Mouse (Mus musculus): Measurements from ENCODE around the gene Dnttip2. TPM values are rescaled to one million over a fixed set of nuclear protein-coding genes. Genes with fewer than 3 reads are reported as not detected.
A peak's percentile ranks its signal among the peaks of the same experiment; 100 is the strongest.

Dnttip2 gene
- polyA plus RNA-seq, 1 experiment from 2014 or later: 70.1 TPM

DNA sequence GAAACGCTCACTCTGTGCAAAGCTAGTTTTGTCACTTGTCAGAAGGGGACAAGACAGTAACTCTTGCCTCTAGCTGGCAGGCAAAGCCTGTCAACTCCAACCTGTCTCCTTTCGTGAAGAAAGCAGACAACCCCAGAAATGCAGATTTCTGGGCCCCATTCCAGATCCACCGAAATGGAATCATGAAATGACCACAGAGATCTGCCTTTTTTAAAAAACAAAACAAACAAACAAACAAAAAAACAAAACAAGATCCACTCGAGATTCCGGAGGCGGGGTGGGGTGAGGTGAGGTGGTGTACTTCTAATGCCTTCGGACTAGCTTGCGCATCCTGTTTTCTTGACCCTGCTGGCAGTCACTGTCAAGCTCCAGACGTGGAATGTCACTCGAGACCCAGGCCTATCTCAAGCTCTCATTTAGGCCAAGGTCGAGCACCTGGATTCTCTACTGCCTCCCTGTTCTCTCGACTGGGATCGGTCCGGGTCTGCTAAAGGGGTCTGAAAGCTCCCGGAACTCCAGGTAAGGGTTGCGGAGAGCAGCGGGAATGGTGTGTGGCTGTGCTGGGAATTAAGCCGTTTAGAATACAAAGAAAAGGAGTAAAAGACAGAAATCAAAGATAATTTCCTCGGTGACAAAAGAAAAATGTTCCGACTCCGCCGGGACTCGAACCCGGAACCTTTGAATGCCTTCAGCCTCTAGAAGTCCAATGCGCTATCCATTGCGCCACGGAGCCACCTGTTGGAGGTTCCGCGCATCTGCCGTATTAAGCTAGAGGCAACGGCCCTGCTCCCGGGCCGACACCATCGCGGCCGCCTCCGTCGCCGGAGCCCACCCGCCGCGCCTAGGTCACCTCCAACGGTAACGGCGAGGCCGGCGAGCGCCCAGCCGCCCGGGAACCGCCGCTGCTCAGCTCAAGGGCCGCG, 18.4 kb downstream of the Dnttip2 start:
- Histone ChIP-seq H3K4me1 (peaks cover 36% of the 10 kb centered on the region), H3K4me3 (peak overlapping the region; percentile 84), H3K27me3 (no peaks in the 10 kb centered on the region), H3K4me2 (replicated peaks) (peak overlapping the region; percentile 61), H3K9me3 (replicated peaks) (no peaks in the 10 kb centered on the region), H3K36me3 (no peaks in the 10 kb centered on the region), H3K27ac (peak overlapping the region; percentile 100), H3K9ac (peak overlapping the region; percentile 89)
- peak; percentile 59 for ATAC-seq (ENCODE audit: low FRiP score)
- WGBS: 7% methylated on average over 54 of the region's 54 CpGs

DNA sequence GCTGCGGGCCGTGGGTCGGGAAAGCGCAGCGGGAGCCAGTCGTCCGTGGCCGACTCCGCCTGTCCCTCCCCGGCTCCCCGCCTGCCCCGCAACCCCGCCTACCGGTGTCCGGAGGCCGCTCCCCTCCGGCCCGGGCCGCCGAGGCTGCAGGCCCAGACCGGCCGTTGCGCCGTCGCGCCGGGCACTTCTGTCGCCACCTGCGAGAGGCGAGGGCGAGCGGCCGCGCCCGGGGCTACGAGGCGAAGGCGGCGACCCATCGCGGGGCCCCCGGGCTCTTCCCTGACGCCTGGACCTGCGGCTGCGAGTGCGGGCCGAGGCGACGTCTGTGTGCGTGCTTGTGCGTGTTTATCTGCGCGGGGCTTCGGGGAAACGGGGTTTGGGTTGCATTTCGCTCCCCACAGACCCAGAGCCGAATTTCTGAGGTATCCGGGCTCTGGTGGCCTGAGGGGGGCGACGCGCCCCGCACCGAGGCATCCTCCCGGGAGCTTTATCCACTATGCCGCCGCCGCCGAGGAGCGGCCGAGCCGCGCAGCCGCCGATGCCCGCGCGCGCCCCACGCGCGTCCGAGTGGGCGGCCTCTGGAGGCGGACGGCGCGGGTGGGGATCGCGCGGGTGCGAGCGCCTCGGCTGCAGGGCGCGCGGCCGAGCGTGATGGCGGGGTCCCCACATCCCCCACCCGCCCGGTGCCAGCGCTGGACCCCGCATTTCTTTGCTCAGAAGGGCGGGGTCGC, 19.2 kb downstream of the Dnttip2 start:
- H3K36me3 ChIP-seq: no peaks in the 10 kb centered on the region
- peak; percentile 72 for ATAC-seq (ENCODE audit: low FRiP score)
- H3K4me1 ChIP-seq: peaks cover 36% of the 10 kb centered on the region
- WGBS: under 1% methylated on average over 102 of the region's 105 CpGs
- peak overlapping the region; percentile 61 for H3K4me2 ChIP-seq (replicated peaks)
- peak overlapping the region; percentile 100 for H3K27ac ChIP-seq
- H3K9me3 ChIP-seq (replicated peaks): no peaks in the 10 kb centered on the region
- H3K4me3 ChIP-seq: peak overlapping the region; percentile 84
- H3K9ac ChIP-seq: peak overlapping the region; percentile 89
- no peaks in the 10 kb centered on the region for H3K27me3 ChIP-seq

GRCm38 (mm10) chr3:122293954-122294850, 20.0 kb downstream of the Dnttip2 start, which contains the start of gene Bcar3:
Gene Bcar3, plus strand, starts transcription at chr3:122294136.
- Histone ChIP-seq H3K27ac (peak within 1 kb of the TSS; percentile 100), H3K9me3 (replicated peaks) (no peaks in the 10 kb centered on the region), H3K27me3 (no peaks in the 10 kb centered on the region), H3K9ac (peak within 1 kb of the TSS; percentile 89), H3K4me3 (peak within 1 kb of the TSS; percentile 84), H3K36me3 (no peaks in the 10 kb centered on the region), H3K4me1 (peaks cover 39% of the 10 kb centered on the region), H3K4me2 (replicated peaks) (peak within 1 kb of the TSS; percentile 61)
- WGBS: 4% methylated on average over 37 of the region's 37 CpGs
- ATAC-seq (ENCODE audit: low FRiP score): peak; percentile 89

GRCm38 (mm10) chr3:122295511-122295910, 21.3 kb downstream of the Dnttip2 start:
- Histone ChIP-seq H3K4me1 (peaks cover 36% of the 10 kb centered on the region), H3K9ac (no peak overlapping the region), H3K4me3 (no peak overlapping the region), H3K9me3 (replicated peaks) (no peaks in the 10 kb centered on the region), H3K27ac (peak overlapping the region; percentile 100), H3K36me3 (no peaks in the 10 kb centered on the region), H3K4me2 (replicated peaks) (no peak overlapping the region), H3K27me3 (no peaks in the 10 kb centered on the region)
- 9% methylated on average over 5 of the region's 5 CpGs for WGBS
- ATAC-seq (ENCODE audit: low FRiP score): no peak

GRCm38 (mm10) chr3:122296979-122297378, 22.8 kb downstream of the Dnttip2 start:
- Histone ChIP-seq H3K4me3 (no peak overlapping the region), H3K9ac (no peak overlapping the region), H3K9me3 (replicated peaks) (no peaks in the 10 kb centered on the region), H3K27ac (no peak overlapping the region), H3K36me3 (no peaks in the 10 kb centered on the region), H3K4me2 (replicated peaks) (no peak overlapping the region), H3K27me3 (no peaks in the 10 kb centered on the region), H3K4me1 (peaks cover 34% of the 10 kb centered on the region)
- WGBS: 62% methylated on average over 5 of the region's 5 CpGs
- no peak for ATAC-seq (ENCODE audit: low FRiP score)

DNA sequence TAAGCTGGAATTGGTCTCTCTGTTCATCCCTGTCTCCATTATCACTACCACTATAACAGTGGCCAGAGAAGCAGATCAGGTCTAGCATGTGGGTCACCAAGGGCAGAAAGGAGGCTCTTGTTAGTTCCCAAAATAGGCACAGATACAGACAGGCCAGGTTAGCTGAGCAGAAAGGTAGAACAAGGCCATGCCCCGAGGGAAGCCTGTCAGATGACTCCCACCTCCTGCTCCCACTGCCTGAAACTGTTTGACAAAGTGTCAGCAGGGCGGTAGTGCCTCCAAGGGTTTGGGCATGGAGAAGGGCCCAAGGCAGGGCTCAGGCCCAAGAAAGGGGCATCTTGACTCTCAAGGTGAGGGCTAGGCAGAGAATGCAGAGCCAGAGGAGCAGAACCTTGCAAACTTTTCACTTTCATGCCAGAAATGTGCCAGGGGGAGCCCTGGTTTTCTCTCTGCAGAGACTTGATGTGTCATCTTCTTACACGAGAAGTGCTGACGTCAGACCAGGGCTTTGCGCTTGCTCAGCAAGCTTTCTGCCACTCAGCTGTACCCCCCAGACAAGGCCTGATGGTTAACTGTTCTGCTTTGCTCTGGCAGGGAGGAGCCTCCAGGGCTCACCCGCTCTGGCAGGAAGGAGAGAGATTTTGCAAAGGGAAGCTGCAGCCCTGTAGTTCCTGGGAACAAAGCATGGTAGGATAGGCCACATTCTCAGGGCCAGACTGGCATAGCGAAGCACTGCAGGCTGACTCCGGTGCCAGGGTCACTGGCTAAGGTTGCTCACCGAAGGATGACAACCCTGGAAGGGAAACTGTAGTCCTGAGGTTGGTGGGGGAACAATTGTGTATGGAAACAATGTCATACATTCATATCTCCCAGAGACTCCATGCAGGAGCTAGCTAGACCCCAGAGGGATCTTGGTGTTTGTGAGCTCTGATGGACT, 27.1 kb downstream of the Dnttip2 start:
- ATAC-seq (ENCODE audit: low FRiP score): no peak
- WGBS: 59% methylated on average over 9 of the region's 9 CpGs
- H3K27ac ChIP-seq: 0 out of 2 replicates have a peak overlapping the region, but pooled peaks have one; percentile 12
- peaks cover under 1% of the 10 kb centered on the region; the same call in 1 of the 2 replicates for H3K27me3 ChIP-seq
- no peak overlapping the region for H3K4me3 ChIP-seq
- no peaks in the 10 kb centered on the region for H3K36me3 ChIP-seq
- H3K9me3 ChIP-seq (replicated peaks): no peaks in the 10 kb centered on the region
- H3K4me2 ChIP-seq (replicated peaks): no peak overlapping the region
- no peak overlapping the region for H3K9ac ChIP-seq
- H3K4me1 ChIP-seq: peaks cover 12% of the 10 kb centered on the region

GRCm38 (mm10) chr3:122304560-122304959, 30.4 kb downstream of the Dnttip2 start:
- Histone ChIP-seq H3K27ac (no peak overlapping the region), H3K27me3 (peaks cover 4% of the 10 kb centered on the region; the same call in 1 of the 2 replicates), H3K4me2 (replicated peaks) (no peak overlapping the region), H3K9me3 (replicated peaks) (no peaks in the 10 kb centered on the region), H3K9ac (no peak overlapping the region), H3K36me3 (no peaks in the 10 kb centered on the region), H3K4me3 (no peak overlapping the region), H3K4me1 (peaks cover 9% of the 10 kb centered on the region)
- 90% methylated on average over 4 of the region's 4 CpGs for WGBS
- ATAC-seq (ENCODE audit: low FRiP score): no peak

- H3K4me3 ChIP-seq: no peak overlapping the region
- 75% methylated on average over 4 of the region's 4 CpGs for WGBS
Observed at GRCm38 (mm10) chr3:122307894-122308671, 33.9 kb downstream of the Dnttip2 start.

DNA sequence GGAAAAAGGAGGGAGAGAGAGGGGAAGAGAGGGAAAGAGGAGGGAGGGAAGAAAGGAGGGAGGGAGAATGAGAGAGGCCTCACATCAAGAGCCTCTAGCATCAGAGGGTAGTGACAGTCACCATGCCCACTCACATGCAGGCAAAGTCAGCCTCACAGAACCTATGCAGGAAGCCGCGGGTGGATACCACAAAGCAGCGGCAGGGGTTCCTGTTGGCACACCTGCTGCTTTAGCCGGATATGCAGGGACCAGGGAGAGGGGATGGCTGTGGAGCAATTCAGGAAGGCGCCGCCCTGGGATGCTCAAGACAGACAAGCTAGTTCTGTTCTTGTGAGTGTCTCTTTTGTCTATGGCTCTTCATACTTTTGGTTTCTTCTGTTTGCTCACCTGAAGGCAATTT, 34.8 kb downstream of the Dnttip2 start:
- Histone ChIP-seq H3K4me2 (replicated peaks) (no peak overlapping the region), H3K27me3 (peaks cover 4% of the 10 kb centered on the region; the same call in 1 of the 2 replicates), H3K9me3 (replicated peaks) (no peaks in the 10 kb centered on the region), H3K4me3 (no peak overlapping the region), H3K4me1 (peaks cover 3% of the 10 kb centered on the region; the same call in 1 of the 2 replicates), H3K36me3 (no peaks in the 10 kb centered on the region), H3K27ac (no peak overlapping the region), H3K9ac (no peak overlapping the region)
- no peak for ATAC-seq (ENCODE audit: low FRiP score)
- WGBS: 35% methylated on average over 6 of the region's 6 CpGs

More at GRCm38 (mm10) chr3:122307894-122308671, 33.9 kb downstream of the Dnttip2 start:
- H3K27ac ChIP-seq: no peak overlapping the region
- no peak for ATAC-seq (ENCODE audit: low FRiP score)
- no peak overlapping the region for H3K4me2 ChIP-seq (replicated peaks)
- H3K4me1 ChIP-seq: no peaks in the 10 kb centered on the region
- no peaks in the 10 kb centered on the region for H3K9me3 ChIP-seq (replicated peaks)
- H3K27me3 ChIP-seq: peaks cover 4% of the 10 kb centered on the region; the same call in 1 of the 2 replicates
- no peaks in the 10 kb centered on the region for H3K36me3 ChIP-seq
- no peak overlapping the region for H3K9ac ChIP-seq

DNA sequence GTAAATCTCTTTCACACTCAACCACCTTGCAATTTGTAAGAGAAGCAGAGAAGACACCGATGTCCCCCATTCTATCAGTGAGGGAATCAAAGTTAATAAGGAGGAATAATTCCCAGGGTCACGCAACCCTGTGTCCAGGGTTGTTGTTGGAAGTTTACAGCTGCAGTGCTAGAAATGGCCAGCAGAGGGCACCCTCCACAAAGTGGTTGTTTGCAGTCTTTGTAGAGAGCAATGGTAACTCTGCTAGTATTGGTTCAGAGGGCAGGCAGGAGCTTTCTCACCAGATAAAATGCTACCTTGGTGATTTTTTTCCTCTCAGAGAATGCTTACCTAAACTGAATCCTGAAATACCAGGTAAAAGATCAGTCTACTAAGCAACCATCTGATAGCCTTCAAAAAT, 37.9 kb downstream of the Dnttip2 start:
- H3K36me3 ChIP-seq: no peaks in the 10 kb centered on the region
- 18% methylated on average over 2 of the region's 2 CpGs for WGBS
- H3K27ac ChIP-seq: no peak overlapping the region
- no peak for ATAC-seq (ENCODE audit: low FRiP score)
- no peak overlapping the region for H3K4me3 ChIP-seq
- H3K4me1 ChIP-seq: peaks cover 12% of the 10 kb centered on the region
- H3K9ac ChIP-seq: no peak overlapping the region
- H3K9me3 ChIP-seq (replicated peaks): no peaks in the 10 kb centered on the region
- H3K4me2 ChIP-seq (replicated peaks): no peak overlapping the region
- no peaks in the 10 kb centered on the region for H3K27me3 ChIP-seq
